Mouse (Mus musculus) MN1 (cell line): ENCODE measurements around the gene St5.

Experiments used
- DNase-seq: peaks from one replicate; pipeline ENCODE4 v3.0.0-alpha.2; 2016; ENCODE audit warnings: low spot score

Gene St5

DNA sequence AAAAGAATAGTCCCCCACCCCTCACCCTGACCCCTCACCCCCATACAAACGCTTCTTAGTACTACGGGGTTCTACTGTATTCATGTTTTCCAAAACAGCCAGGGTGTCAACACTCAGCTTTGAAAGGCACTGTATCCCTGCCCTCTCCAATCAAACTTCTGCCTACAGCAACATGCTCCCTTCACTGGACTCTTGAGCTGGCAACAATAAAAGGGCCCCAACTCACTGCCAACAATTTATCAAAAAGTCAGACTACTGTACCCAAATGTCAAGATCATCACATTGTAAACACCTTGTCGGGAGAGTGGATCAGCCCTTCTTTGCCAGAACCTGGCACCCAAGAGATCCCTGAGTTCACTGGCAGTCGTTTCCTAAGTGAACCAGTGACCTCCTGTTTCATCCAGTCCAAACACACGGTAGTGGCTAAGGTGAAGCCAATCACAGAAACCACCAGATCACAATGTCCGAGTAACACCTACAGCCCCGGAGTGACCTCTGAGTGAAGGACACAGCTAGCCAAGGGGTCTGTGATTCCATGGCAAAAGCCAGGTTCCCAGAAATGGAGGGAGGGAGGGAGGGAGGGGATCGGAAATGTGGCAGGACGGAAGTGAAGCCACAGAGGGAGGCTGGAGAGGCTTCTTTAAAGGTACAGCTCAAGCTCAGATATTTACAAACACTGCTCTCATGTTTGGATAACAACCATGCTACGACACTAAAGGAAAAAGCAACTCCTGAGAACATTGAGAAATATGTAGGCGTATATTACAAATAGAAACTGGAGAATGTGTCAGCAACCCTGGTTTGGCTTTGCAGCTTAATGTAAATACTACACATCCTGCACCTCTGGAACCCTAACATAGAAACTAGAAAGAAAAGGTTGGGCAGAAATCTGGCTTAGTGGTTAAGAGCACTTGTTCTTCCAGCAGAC is 136.3 kb downstream of the St5 start:
- no peak for DNase-seq

DNA sequence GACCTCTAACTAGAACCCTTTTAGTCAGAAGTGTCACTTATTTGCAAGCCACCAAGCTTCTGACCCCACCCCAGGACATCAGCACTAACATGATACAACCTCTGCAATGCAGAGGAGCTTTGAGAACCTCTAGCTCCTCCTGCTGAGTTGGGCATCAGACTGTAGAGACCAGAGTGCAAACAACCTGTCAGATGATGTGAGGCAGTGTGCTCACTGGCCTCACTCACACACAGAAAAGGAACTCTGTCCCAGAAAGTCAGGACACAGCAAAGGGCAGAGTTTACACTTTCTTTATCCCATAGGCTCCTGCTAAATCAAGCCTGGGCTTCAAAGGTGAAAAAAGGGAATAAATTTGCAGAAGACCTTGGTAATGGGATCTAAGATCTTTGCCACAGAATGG is 137.1 kb downstream of the St5 start:
- DNase-seq, result no peak

DNA sequence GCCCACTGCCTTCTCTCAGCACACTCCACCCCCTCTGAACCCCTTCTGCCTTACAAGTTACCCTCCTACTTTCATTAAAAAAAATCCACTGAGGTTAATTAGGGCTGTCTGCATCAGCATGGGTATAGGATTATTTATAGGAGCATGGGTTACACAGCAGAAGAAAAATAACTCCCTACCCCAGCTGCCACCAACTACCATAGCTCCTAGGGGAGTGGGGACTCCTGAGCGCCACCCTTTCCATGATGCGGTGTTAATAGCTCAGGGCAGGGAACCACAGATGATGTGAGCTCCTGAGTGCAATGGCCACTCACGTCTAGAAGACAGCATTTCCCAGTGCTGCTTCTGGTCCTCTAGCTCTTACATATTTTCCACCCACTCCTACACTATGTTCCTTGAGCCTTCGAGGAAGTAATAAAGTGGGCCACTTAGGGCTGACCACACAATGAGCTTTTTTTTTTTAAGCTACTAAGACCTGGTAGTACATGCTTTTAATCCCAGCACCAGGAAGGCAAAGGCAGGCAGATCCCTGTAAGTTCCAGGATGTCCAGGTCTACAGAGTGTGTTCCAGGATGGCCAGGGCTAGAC is 139.5 kb downstream of the St5 start:
- no peak for DNase-seq

DNA sequence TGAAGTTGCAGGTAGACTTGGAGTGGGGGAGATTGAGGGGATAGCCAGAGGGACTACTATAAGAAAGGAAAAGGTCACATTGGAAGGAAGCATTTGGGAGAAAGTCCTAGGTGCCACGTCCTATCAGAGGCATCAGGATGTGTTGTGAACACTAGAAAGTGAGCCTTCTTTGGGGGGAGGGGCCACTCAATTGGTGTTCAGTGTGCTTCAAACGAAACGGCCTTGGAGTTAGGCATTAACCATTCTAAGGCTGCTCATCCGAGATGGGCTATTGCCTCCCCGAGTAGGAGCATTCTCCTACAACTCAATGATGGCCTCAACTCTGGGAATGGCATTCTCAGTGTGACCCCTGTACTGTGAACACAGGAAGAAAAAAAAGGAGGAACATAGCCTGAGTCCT is 140.7 kb downstream of the St5 start:
- DNase-seq, result no peak

DNA sequence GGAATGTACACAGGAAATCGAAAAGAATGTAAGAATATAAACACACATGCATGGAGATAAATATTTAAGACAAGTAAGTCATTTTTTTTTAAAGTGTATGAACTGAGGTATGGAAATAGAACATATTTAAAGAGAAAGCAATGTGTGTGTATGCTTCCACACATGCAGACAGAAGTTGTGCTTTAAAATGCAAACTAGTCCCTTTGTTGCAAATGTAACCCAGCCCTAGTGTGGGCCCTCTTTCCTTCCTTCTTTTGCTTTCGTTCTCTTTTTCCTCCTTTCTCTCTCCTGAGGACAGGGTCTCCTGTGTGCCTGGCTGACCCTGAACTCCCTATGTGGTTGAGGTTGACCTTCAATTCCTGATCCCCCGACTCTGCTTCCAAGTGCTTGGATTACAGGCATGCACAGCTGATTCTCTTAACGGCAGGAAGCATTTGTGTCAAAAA is 141.2 kb downstream of the St5 start:
- no peak for DNase-seq

DNA sequence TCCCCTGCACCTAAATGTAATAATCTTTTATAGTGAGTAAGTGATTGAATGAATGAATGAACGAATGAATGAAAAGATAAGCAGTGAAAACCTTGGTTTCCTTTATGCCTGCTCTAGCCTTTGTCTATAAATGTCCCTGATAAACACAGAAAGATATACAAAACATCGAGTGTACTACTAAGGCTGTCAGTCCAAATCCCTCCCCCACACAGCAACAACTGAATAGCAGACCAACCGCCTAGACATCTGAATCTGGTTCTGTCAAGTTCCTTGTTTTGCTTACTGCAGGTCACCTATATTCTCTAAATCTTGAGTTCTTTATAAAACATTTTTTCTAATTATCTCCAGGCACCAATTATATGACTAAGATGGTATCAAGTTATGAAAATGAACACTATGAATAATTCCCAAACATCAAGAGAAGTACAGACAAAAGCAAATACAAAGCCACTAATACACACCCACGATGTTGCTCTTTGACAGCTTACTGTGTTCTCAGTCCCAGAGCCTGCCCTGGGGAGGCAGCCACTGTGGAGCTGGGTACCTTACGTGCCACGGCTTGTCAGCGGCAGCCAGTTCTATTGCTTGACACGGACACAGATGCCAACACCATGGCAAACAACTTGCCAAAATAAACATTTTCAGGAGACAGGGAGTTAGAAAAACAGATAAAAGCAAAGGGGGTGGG is 141.8 kb downstream of the St5 start:
- no peak for DNase-seq

DNA sequence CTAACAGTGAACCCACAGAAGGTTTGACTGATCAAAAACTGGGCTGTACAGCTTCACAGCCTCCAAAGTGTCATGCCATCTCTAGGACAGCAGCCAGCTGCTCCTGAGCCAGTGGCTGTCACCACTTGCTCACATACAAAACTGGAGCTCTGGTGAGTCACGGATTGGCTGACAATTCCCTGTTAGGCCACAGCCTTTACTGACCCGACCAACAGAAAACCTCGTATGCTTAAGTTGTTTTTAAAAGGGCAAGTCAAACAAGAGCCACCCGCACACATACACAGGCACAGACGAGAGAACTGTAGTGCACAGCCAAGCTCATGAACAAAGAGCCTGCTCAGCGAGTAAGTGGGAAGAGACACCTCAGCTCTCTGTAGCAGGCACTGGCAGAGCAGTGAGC is 143.9 kb downstream of the St5 start:
- no peak for DNase-seq

DNA sequence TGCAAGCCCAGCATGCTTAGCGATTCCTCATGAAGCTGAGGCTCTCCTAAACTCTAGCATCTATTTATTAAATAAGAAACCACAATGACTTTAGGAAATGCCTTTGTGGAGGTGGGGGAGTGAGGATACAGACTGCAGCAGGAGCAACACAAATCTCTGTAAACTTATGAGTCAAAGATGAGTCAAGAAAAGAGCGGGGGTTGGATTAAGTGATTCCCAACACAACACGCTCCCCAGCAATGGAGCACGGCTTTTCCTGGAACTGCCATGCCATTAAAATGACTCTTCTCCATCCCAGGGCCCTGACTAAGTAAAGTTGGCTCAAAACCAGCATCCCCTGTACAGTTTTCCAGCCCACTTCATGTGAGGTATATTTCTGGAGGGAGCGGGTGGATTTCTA is 156.7 kb downstream of the St5 start:
- DNase-seq, result no peak

DNA sequence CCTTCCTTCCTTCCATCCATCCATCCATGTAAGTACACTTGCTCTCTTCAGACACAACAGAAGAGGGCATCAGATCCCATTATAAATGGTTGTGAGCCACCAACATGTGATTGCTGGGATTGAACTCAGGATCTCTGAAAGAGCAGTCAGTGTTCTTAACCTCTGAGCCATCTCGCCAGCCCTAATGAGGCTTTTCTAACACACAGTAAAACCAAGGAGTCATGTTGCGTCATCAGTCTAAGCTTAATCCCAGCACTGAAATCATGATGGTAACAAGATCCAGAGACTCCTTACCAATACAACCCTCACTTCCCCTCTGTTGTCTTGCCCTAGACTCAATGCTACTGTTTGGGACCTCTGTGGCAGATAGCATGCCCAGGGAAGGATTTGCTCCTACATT is 157.2 kb downstream of the St5 start:
- no peak for DNase-seq

DNA sequence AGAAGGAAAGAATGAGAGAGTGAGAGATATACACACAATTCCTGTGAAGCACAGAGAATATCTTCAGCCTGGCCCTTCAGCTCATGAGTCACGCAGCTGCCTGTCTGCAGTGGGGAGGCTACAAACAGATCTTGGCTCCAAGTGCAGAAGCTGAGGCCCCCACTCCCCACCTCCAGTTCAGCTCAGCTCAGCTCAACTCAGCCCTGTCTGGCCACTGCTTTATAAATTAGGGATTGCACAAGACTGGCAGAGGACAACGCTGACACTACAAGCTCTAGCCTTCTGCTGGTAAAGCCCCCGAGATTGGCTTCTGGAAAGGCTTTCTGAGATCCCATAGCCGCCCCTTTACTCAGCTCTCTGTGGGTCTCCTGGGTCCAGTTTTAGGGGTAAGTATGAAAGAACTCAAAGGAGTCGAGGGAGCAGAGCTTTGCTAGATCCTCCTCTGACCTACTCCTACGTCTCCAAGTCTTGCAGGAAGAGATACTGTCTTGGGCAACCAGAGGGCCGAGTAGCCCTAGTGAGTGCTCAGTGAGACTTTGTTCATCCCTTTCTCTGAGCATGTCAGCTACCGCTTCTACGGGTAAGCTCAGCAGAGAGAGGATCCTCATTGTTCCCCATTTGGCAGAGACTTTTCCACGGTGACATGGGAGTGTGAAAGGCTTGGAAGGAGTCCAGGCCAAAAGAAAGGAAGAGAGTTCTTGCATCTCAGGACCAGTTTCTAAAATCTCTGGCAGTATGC is 158.0 kb downstream of the St5 start:
- DNase-seq, result no peak

DNA sequence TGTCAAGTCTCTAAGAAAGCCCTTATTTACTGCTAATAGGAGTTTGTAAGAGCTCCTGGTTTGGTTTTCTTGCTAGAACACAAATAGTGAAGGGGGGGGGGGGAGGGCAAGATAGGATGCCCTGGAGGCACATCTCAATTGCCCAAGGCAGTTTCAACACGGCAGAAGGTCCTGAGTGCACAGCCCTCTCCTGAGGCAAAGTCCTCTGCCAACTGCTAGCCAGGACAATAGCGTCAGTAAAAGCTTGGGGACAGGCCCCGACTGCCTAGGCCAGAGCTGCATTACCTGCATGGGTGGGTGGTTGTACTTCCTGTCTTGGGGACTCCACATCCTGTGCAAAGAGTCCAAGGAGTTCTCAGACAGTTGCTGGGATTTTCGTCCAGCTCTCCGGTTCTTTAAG is 158.6 kb downstream of the St5 start:
- no peak for DNase-seq

DNA sequence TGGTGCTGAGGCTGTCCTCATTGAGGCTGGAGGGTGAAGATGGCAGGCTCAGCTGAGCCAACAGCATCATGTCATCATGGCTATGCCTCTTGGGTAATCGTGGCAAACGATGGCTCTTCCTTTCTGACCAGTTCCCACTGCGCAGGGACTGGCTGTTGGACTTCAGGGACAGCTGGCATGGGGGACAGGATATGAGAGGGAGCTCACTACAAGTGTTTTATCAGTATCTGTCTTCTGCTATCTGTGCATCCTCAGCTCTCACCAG is 161.1 kb downstream of the St5 start:
- no peak for DNase-seq

DNA sequence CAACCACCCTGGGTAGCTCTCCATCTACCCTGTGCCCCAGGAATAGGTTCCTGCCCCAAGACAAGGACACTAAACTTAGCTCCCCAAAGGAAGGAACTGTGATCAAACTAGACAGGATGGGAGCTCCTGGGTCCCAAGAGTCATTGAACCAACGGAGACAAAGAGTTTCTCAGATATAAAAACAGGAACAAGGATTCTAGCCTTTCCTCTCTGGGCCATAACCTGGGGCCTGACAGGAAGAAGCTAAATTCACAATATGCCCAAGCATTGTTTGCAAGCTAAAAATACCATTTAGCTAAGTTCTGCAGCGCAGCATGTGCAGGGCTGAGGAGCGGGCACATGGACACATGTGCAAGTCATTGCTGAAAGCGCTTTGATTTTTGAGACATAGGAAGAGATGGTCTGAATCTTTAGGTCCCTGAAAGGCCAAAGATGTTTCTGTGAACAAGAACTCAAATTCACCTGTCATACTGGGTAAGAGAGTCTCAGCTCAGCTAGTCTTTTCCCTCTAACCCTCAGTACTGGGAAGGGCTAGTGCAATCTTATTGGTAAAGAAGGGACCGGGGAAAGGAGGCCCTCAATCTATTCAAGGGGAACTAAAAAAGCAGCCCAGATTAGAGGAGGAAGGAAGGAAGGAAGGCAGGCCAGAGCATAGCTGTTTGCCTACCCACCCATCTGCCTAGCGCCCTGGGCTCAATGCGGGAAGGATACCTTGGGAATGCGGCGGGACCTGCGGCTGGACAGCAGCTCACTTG is 161.6 kb downstream of the St5 start:
- no peak for DNase-seq

DNA sequence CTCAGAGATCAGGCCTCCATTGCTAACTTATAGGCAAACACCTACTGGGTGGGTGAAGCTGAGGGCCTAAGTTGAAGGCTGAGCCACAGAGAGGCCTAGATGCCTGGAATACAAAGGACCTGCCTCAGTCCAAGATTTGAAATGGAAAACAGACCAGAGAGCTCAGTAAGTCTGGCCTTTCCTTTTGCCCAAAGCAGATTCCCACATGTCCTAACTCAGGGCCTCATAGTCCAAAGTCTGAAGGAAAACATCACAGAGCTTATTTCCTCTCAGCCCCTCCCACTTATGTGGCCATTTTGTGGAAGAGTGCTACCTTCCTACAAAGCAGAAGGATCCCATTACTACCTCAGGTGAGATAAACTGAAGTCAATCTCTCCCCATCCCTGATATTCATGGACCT is 162.5 kb downstream of the St5 start:
- DNase-seq, result no peak

DNA sequence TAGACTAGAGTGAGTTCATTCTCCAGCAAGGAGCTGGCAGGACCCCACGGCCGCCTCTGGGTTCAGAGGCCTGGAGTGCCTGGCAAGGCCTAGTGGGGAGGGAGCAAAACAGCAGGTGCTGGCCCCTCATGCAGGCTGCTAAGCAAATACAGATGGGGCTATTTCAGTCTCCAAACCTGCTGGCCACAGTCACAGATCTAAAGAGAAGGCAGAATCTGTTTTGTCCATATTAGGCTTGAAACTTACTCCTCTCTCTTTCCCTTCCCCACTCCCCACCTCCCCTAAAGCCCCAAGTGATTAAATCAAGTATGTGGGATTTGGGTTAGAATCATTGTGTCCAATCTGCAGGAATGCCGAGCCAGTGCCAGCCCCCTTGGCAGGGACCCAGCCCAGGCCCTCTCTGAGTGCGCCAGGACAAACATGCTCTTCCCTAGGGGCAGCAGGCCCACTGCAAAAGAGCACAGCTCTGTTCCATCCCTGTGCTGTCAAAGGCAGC is 166.9 kb downstream of the St5 start:
- DNase-seq, result peak; percentile 45

DNA sequence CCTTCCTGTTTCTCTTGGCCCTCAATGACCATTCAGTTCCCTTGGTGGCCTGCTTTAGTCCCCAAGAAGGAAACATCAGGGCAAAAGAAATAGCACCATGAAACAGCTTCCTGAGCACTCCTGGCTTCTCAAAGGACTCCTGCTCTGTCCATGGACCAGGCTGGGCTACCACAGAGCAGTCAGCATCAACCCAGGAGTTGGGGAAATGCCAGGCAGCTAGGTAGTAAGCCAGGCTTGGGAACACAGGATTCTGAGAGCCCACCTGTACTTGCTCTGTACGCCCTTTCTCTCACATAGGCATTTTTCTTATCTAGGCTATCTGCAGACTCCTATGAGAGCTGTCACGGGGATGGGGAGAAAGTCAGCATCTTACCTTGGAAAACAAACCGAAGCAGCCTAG is 168.5 kb downstream of the St5 start:
- DNase-seq, result no peak

DNA sequence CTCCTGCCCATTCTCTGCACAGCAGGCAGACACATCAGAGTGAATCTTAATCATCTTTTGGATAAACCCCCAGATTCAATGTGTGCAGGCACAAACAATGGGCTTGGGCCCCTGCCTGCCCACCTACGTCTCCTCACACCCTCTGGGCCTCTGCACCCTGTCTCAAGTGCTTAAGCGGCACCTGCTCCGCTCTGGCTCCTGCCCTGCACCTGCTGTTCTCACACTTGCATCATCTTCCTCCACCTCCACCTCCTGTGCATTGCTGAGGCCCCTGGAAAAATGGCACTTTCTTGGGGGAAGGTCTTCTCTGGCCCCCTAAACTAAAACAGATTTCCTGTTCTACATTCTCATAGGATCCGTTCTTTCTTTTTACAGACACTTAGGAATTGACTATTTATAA is 169.5 kb downstream of the St5 start:
- DNase-seq, result no peak

DNA sequence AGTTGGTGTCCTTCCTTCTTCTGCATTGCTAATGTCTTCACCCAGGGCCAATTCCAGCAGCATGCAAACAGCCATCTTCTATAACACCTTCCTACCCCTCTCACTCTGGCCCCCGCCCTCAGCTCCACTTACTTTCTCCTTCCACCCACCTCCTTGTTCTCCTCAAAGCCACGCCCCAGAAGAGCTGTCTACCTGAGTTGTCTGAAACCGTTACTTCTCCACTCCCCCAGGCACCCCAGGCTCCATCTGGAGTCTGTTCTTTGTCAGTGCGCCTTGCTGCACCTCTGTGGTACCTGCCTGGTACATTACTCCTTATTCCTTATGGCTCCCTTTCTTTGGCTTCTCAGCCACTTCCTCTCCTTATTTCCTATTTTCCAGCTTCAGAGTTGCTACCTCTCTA is 170.3 kb downstream of the St5 start:
- no peak for DNase-seq

DNA sequence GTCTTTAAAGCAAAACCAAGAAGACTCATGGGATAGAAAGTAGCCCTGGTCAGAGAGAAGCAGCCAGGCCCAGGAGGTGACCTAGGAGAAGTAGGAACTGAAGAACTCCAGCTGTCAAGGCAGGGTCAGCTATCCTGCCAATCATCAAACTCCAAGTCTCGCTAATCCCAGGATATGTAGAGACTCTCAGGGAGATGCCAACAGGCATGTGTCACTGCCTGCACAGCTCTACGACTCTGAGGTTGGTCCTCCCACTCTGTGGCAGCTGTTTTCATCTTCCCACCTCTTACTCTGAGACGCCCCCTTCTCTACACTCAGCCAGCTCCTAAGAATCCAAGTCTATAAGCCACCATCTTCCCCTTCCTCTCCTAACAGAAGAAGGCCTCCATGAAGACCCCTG is 170.7 kb downstream of the St5 start:
- no peak for DNase-seq

DNA sequence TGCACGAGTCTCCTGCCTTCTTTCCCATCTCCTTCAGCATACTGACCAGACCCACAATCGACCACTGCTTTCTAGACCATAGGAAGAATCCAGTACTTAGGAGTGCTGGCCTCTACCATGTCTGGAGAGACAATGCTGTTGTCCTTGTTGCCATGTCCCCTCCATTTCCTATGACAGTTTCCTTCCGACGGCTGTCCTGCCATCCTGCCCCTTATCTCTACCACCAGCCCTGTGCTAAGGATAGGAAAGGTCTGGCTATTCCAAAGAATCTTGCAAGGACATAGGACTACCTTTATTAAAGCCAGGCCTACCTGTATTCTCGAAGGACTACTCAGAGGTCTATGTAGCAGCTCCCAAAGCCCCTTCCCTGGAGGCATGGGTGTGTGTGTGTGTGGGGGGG is 171.9 kb downstream of the St5 start:
- DNase-seq, result no peak

DNA sequence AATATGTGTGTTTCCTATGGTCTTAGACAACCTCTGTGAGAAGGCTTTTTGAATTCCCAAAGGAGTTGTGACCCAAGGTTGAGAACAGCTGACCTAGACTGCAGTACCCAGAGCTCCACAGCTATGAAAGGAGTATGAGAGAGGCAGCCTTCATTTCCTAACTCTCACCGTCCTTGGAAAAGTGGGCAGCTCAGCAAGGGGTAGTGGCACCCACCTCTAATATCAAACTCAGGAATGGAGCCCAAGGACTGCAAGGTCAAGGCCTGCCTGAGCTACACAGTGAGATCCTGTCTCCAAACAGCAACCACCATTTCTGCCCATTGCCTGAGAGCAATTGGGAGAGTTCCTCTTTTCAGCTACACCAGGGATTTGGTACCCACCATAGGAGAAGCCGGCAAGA is 173.7 kb downstream of the St5 start:
- DNase-seq, result no peak

DNA sequence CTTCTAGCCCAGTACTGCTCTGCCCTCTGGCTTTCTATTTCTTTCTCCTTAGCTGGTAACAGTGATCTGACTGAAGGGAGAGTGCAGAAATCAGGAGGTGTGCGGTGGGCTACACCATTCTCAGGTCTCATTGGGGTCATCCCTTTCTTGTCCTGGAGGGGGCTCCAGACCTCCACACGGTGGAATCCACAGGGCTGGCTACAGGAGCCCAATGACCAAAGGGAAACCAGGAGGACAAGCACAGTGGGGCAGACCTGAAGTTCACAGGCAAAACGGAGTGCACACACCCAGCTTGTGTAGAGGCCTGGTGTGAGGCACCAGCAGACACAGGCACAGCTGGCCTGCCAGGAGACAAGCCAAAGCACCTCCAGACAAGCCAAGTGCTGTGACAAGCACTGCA is 175.0 kb downstream of the St5 start:
- peak; percentile 21 for DNase-seq
